In genomic region chr4:85959019-85959418, GRCm38 (mm10) we compare ENCODE assay signal across 18 mouse cellular contexts.
DNase-seq lines count a peak whose midpoint lies in the region; TF ChIP-seq lines count a peak whose summit lies in the region.
"Had no signal": no experiment of that assay in that cellular context is flagged by ENCODE, and none has a peak within 500 bp of the region (broad histone marks: within the 10 kb centered on the region; RNA-seq: fewer than 3 reads in every experiment).

No protein-coding gene starts in this region.

- H3K4me3 ChIP-seq in kidney, adult 2 months (ENCODE audit: insufficient read depth, low read depth, low read length), result no peak overlapping the region
- H3K4me3 ChIP-seq: embryonic facial prominence, embryonic 15.5 days; forebrain, embryonic 15.5 days; heart, embryonic 12.5 days; hindbrain, embryonic 12.5 days had no signal

- H3K27ac ChIP-seq in kidney, adult 2 months (ENCODE audit: insufficient read depth, low read depth, low read length), result no peak overlapping the region
- H3K27ac ChIP-seq: embryonic facial prominence, embryonic 15.5 days; forebrain, embryonic 15.5 days; hindbrain, embryonic 12.5 days had no signal

- TF ChIP-seq CTCF in kidney, adult 2 months (conservative IDR thresholded peaks at IDR 0.05; ENCODE audit: insufficient read depth, insufficient read length, low read depth, low read length), result no peak

- peaks cover 6% of the 10 kb centered on the region; the same call in 1 of the 2 replicates for H3K4me1 ChIP-seq in kidney, adult 2 months (ENCODE audit: control insufficient read depth, insufficient read depth, low read length)
- H3K4me1 ChIP-seq: embryonic facial prominence, embryonic 15.5 days; forebrain, embryonic 15.5 days; hindbrain, embryonic 12.5 days had no signal

- H3K27me3 ChIP-seq in kidney, adult 2 months (replicated peaks; ENCODE audit: control insufficient read depth, insufficient read depth, low read length), result no peaks in the 10 kb centered on the region
- H3K27me3 ChIP-seq: embryonic facial prominence, embryonic 15.5 days; forebrain, embryonic 15.5 days; heart, embryonic 12.5 days; hindbrain, embryonic 12.5 days had no signal

- no peaks in the 10 kb centered on the region for H3K36me3 ChIP-seq in kidney, adult 2 months (ENCODE audit: control insufficient read depth, insufficient read depth, low read length)
- H3K36me3 ChIP-seq: embryonic facial prominence, embryonic 15.5 days; forebrain, embryonic 15.5 days; G1E; heart, embryonic 12.5 days; hindbrain, embryonic 12.5 days had no signal

- 64% methylated on average over 2 of the region's 2 CpGs for WGBS in kidney, adult 2 months

- DNase-seq in kidney, adult 2 months, result peak; percentile 19
- DNase-seq in kidney, adult 9 months, result no peak
- peak; percentile 6 for DNase-seq in lung, postnatal 36 days
- DNase-seq in lung, postnatal 4 days, result no peak
- peak; percentile 33 for DNase-seq in brain, adult 2 months (ENCODE audit: low read depth, low spot score)
- DNase-seq in urinary bladder, postnatal 4 days (ENCODE audit: low spot score in 2 of 2), result no peak
- no peak for DNase-seq in c-Kit-positive CD71-positive TER-119-positive erythroid progenitor cells, embryonic 14.5 days (ENCODE audit: low spot score)
- DNase-seq: adrenal gland, postnatal 14 days; cerebellum, adult 2 months; cerebellum, postnatal 14 days; embryo, embryonic 11 days; gastrocnemius, postnatal 36 days; heart, postnatal 4 days had no signal

- TF ChIP-seq POLR2A in kidney, adult 2 months (IDR thresholded peaks at IDR 0.05; ENCODE audit: low read depth, low read length), result no peak

Comparison
In these comparisons a context has a peak if more than half of its experiments do, and no peak if none do; other contexts are left out.
1. DNase-seq: peak in kidney, adult 2 months (single experiment), lung, postnatal 36 days (single experiment) and brain, adult 2 months (single experiment); none in kidney, adult 9 months (single experiment), lung, postnatal 4 days (0 of 2), urinary bladder, postnatal 4 days (0 of 2) and c-Kit-positive CD71-positive TER-119-positive erythroid progenitor cells, embryonic 14.5 days (single experiment).